Mouse (Mus musculus) neural tube, postnatal 0 days (tissue): ENCODE data around the gene Defb35. TPM values are rescaled to one million over a fixed set of nuclear protein-coding genes. Genes with fewer than 3 reads are reported as not detected.

Source experiments
- polyA plus RNA-seq: library from polyadenylated mRNA; unstranded; fragments of >200 nt; fragmentation: Nextera tagmentation; extraction: Ambion mirVana; gene quantifications from 2 replicates; pipeline ENCODE4 v1.2.1, GENCODE M21; 2015

Defb35 gene
- not detected in 2 replicates for polyA plus RNA-seq

GRCm38 (mm10) chr8:21938052-21938451 is at the start of gene Defb35:
Defb35 (plus strand) TSS chr8:21938352.

GRCm38 (mm10) chr8:21906290-21906689 is 31.9 kb upstream of the Defb35 start, which contains the start of gene Defb11:
Defb11 (minus strand) TSS chr8:21906412.

GRCm38 (mm10) chr8:21932610-21933009 is 5.5 kb upstream of the Defb35 start, which contains the start of gene Defb15:
Defb15 (minus strand) TSS chr8:21932710.

GRCm38 (mm10) chr8:21946462-21946861 is 8.3 kb downstream of the Defb35 start, which contains the start of gene Defb13:
Defb13 (plus strand) TSS chr8:21946762.

GRCm38 (mm10) chr8:21958414-21958813 is 20.3 kb downstream of the Defb35 start, which contains the start of gene Fam90a1a:
Fam90a1a (plus strand) TSS chr8:21958714.

GRCm38 (mm10) chr8:21969475-21969874 is 31.3 kb downstream of the Defb35 start, which contains the start of gene Ccdc70:
Ccdc70 (plus strand) TSS chr8:21969775.

Other genes with a start within 250 kb of the Defb35 start
- not detected in 2 replicates for gene AY761184, start 234.7 kb upstream of the Defb35 start, polyA plus RNA-seq
- not detected in 2 replicates for gene Defa24, start 203.9 kb upstream of the Defb35 start, polyA plus RNA-seq
- not detected in 2 replicates for gene Defb50, start 114.8 kb upstream of the Defb35 start, polyA plus RNA-seq
- not detected in 2 replicates for gene Defb2, start 98.4 kb upstream of the Defb35 start, polyA plus RNA-seq
- gene Defb10, start 79.5 kb upstream of the Defb35 start, polyA plus RNA-seq: not detected in 2 replicates
- not detected in 2 replicates for gene Defb9, start 52.9 kb upstream of the Defb35 start, polyA plus RNA-seq
- not detected in 2 replicates for gene Defb11, start 31.9 kb upstream of the Defb35 start, polyA plus RNA-seq
- not detected in 2 replicates for gene Defb15, start 5.6 kb upstream of the Defb35 start, polyA plus RNA-seq
- not detected in 2 replicates for gene Defb13, start 8.4 kb downstream of the Defb35 start, polyA plus RNA-seq
- not detected in 2 replicates for gene Fam90a1a, start 20.4 kb downstream of the Defb35 start, polyA plus RNA-seq
- not detected in 2 replicates for gene Ccdc70, start 31.4 kb downstream of the Defb35 start, polyA plus RNA-seq
- 1.9 TPM in 2 replicates for gene Atp7b, start 122.0 kb downstream of the Defb35 start, polyA plus RNA-seq
- 30.4 and 32.2 TPM in 2 replicates for gene Alg11, start 122.4 kb downstream of the Defb35 start, polyA plus RNA-seq
- gene Nek5, start 186.7 kb downstream of the Defb35 start, polyA plus RNA-seq: 0.75 and 0.98 TPM in 2 replicates
- gene Nek3, start 228.1 kb downstream of the Defb35 start, polyA plus RNA-seq: 5.3 and 5.8 TPM in 2 replicates
- gene Ckap2, start 247.5 kb downstream of the Defb35 start, polyA plus RNA-seq: 7.7 and 9.5 TPM in 2 replicates